Mouse (Mus musculus) cortical plate, adult 2 months (tissue): ENCODE measurements around the gene Rpusd4. TPM values are rescaled to one million over a fixed set of nuclear protein-coding genes. Genes with fewer than 3 reads are reported as not detected.

Experiments
- H3K27ac ChIP-seq: fragments of 200-500 bp; 2 replicates; pipeline ENCODE4 v1.5.1; 2012; ENCODE audit warnings: low read length, control low read depth, inconsistent platforms; ENCODE audit not compliant: insufficient read depth
- H3K4me1 ChIP-seq: fragments of 200-500 bp; 2 replicates; pipeline ENCODE4 v1.6.1; 2011; ENCODE audit warnings: low read length; ENCODE audit not compliant: control insufficient read depth, insufficient read depth
- H3K4me3 ChIP-seq: fragments of 200-500 bp; 2 replicates; pipeline ENCODE4 v1.5.1; 2011; ENCODE audit warnings: mild to moderate bottlenecking, low read length, control low read depth; ENCODE audit not compliant: insufficient read depth
- CTCF ChIP-seq: fragments of 200-500 bp; IDR thresholded peaks from 2 replicates; pipeline ENCODE4 v1.5.1; 2011; ENCODE audit warnings: mild to moderate bottlenecking, control low read depth, low read length; ENCODE audit not compliant: insufficient read depth; ENCODE audit errors: extremely low read depth
- POLR2A ChIP-seq: fragments of 200-500 bp; IDR thresholded peaks from 2 replicates; pipeline ENCODE4 v1.6.1; 2011; ENCODE audit warnings: mild to moderate bottlenecking, low read length, control low read depth; ENCODE audit not compliant: insufficient read depth; ENCODE audit errors: extremely low read depth
- polyA plus RNA-seq: library from polyadenylated mRNA; depleted of rRNA; stranded (reverse); fragments of >200 nt; gene quantifications from 2 replicates; pipeline ENCODE4 v1.2.3, GENCODE M21; 2012; rRNA removed

Rpusd4 gene
- polyA plus RNA-seq, 1 experiment = 9.5 TPM

- H3K4me1 ChIP-seq = no peaks in the 10 kb centered on the region
- H3K4me3 ChIP-seq = no peak overlapping the region
- H3K27ac ChIP-seq = no peak overlapping the region
- TF ChIP-seq CTCF = no peak
- no peak for TF ChIP-seq POLR2A
Measured at GRCm38 (mm10) chr9:35313601-35314000, 45.9 kb downstream of the Rpusd4 start.

- no peak overlapping the region for H3K27ac ChIP-seq
- no peak overlapping the region for H3K4me3 ChIP-seq
- TF ChIP-seq POLR2A (no peak), CTCF (no peak)
- no peaks in the 10 kb centered on the region for H3K4me1 ChIP-seq
Measured at GRCm38 (mm10) chr9:35314254-35314653, 46.6 kb downstream of the Rpusd4 start.

- Histone ChIP-seq H3K4me1 (no peaks in the 10 kb centered on the region), H3K27ac (no peak overlapping the region), H3K4me3 (no peak overlapping the region)
- TF ChIP-seq POLR2A (no peak), CTCF (no peak)
Measured at GRCm38 (mm10) chr9:35316771-35317211, 49.1 kb downstream of the Rpusd4 start.

GRCm38 (mm10) chr9:35317233-35317980 lies 49.7 kb downstream of the Rpusd4 start:
- Histone ChIP-seq H3K27ac (no peak overlapping the region), H3K4me3 (no peak overlapping the region), H3K4me1 (no peaks in the 10 kb centered on the region)
- no peak for TF ChIP-seq POLR2A
- no peak for TF ChIP-seq CTCF

- Histone ChIP-seq H3K4me1 (no peaks in the 10 kb centered on the region), H3K4me3 (no peak overlapping the region), H3K27ac (no peak overlapping the region)
- no peak for TF ChIP-seq CTCF
- TF ChIP-seq POLR2A = no peak
Measured at GRCm38 (mm10) chr9:35318537-35319172, 51.0 kb downstream of the Rpusd4 start.

- TF ChIP-seq POLR2A = no peak
- no peak for TF ChIP-seq CTCF
- Histone ChIP-seq H3K4me1 (no peaks in the 10 kb centered on the region; the same call in 1 of the 2 replicates), H3K27ac (no peak overlapping the region), H3K4me3 (no peak overlapping the region)
Measured at GRCm38 (mm10) chr9:35320288-35320687, 52.6 kb downstream of the Rpusd4 start.

- no peak for TF ChIP-seq POLR2A
- TF ChIP-seq CTCF = no peak
- Histone ChIP-seq H3K27ac (no peak overlapping the region), H3K4me3 (no peak overlapping the region), H3K4me1 (no peaks in the 10 kb centered on the region; the same call in 1 of the 2 replicates)
Measured at GRCm38 (mm10) chr9:35323974-35324373, 56.3 kb downstream of the Rpusd4 start.

- no peaks in the 10 kb centered on the region; the same call in 1 of the 2 replicates for H3K4me1 ChIP-seq
- H3K27ac ChIP-seq = no peak overlapping the region
- H3K4me3 ChIP-seq = no peak overlapping the region
- TF ChIP-seq CTCF = no peak
- TF ChIP-seq POLR2A = no peak
Measured at GRCm38 (mm10) chr9:35324571-35324970, 56.9 kb downstream of the Rpusd4 start.

GRCm38 (mm10) chr9:35326644-35327263 lies 59.1 kb downstream of the Rpusd4 start:
- TF ChIP-seq CTCF (no peak), POLR2A (no peak)
- Histone ChIP-seq H3K27ac (no peak overlapping the region), H3K4me1 (no peaks in the 10 kb centered on the region; the same call in 1 of the 2 replicates), H3K4me3 (no peak overlapping the region)

Other genes starting within 250 kb of the Rpusd4 start
- gene St3gal4, start 148.6 kb upstream of the Rpusd4 start, polyA plus RNA-seq = 7.5 and 8.3 TPM in 2 replicates
- 23.1 and 25.3 TPM in 2 replicates for gene Dcps, start 91.8 kb upstream of the Rpusd4 start, polyA plus RNA-seq
- 50.5 and 52.8 TPM in 2 replicates for gene Srpr, start 67.7 kb upstream of the Rpusd4 start, polyA plus RNA-seq
- gene Tirap, start 67.6 kb upstream of the Rpusd4 start, polyA plus RNA-seq = 2.7 and 3.3 TPM in 2 replicates
- gene Foxred1, start 56.8 kb upstream of the Rpusd4 start, polyA plus RNA-seq = 57.0 and 64.6 TPM in 2 replicates
- 21.2 and 22.0 TPM in 2 replicates for gene Fam118b, start 60 bp upstream of the Rpusd4 start, polyA plus RNA-seq
- 5.6 and 6.2 TPM in 2 replicates for gene Cdon, start 153.3 kb downstream of the Rpusd4 start, polyA plus RNA-seq